Mouse (Mus musculus) skeletal muscle tissue, adult 2 months (tissue): ENCODE measurements around the gene Trcg1.
"Not testable (repeated sequence)": the region's sequence is repeated elsewhere in the genome, so short reads cannot be mapped to it uniquely, and the experiment has no call there.

Experiments
- DNase-seq: peaks from one replicate; pipeline ENCODE4 v3.0.0-alpha.2; 2012; ENCODE audit warnings: low read depth, low spot score

Trcg1 gene

DNA sequence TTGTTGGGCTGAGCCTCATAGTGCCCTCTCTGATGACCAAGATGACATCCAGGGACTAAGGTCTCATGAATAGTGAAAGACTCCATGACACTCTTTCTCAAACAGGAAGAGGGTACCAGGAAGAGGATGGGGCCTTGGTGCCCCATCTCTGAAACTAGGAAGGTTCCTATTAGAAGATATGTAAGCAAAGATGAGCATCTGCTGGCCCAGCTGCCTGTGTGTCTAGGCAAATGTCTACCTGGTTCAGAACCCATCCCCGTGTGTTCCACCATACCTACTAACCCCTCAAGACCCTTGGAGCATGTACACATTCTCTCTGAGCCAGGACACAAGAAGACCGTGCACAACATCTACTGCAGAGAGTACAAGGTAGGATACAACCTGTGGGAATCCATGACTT is at the start of gene Trcg1:
Gene Trcg1 (plus strand): TSS at position 301 of the 400 bp plus-strand sequence.
- DNase-seq: no peak

DNA sequence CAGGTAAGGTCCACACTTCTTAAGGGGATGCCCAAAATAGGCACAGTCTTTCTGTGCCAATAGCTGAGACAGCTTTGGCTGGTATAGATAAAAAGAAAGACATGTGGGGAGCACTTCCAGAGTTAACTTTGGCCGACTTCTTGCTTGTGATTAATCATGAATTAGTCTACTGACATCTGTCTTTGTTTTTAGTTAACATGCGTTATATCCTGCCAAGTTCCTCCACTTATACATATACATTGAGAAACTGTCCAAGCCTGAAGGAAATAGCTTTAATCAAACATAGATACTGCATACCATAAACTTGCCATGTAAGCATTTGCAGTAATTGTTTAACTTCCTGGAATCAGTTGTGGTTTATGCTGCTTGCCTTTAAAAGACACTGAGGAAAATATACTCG is 39.6 kb upstream of the Trcg1 start:
- no peak for DNase-seq

DNA sequence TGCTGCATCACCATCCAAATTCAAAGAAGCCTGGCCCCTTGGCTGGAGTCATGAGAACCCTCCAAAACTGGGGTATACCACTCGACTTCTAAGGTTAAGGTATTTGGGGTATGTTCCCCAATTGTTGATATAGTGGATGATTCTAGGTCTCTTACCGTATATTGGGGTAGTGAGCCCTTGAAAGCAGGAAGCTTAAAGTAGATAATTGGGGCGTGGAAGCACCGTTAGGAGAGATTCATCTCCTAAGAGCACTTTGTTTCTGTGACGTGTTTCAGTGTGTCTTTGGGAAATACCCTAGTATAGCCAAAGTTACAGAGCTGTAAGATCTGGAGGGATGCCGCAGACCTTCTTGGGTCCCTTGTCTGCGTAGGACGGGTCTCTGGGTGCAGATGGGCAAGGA is 38.9 kb upstream of the Trcg1 start:
- no peak for DNase-seq

DNA sequence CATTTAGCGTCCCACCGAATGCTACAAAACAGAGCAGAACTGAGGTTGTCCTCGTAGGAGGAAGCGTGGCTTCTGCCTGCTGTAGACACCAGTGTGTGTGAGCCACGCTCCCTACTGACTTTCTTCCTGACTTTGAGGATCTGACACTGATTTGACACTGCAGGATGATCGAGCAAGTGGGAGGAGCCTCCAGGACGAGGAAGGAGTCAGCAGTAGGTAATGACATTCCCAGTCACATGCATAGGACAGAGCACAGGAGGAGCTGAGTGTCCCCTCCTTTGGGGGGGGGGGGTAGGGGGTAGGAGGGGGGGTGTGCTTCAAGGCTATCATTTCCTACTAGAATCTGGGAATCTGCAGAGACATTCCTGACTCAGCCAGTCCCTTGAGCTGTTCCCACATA is 33.4 kb upstream of the Trcg1 start:
- no peak for DNase-seq

DNA sequence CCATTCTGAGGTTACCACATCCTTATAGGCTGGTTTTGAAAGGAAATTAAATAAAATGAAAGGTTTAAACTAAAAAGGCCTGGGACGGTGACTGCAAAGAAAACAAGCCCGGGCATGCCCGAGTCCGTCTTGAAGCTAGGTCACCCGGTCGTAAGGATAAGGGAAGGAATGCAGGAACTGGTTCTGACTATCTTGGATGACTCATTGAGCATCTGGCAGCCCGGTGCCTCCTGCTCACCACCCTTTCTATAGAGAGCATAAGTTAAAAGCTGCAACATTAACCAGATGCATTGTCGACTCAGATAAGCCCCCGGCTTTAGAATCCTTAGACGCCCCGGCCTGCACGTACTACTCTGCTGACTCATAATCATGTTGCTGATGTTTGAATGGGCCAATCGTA is 32.8 kb upstream of the Trcg1 start:
- DNase-seq: not testable (repeated sequence)

DNA sequence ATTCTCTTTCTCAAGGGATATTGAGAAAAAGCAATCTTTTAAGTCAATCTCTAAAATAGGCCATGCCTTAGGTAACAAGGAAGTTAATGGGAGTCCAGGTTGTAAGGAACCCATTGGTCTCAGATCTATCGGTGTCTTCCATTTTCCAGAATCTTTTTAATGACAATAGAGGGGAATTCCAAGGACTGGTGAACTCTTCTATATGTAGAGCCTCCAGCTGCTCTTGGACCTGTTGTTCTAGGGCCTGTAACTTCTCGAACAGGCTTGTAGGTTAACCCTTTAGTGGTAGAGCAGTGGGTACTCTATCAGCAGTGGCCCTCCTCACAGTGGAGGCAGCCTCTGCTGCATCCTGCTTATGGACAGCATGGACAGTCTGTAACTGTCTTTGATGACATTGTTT is 29.5 kb upstream of the Trcg1 start:
- no peak for DNase-seq

DNA sequence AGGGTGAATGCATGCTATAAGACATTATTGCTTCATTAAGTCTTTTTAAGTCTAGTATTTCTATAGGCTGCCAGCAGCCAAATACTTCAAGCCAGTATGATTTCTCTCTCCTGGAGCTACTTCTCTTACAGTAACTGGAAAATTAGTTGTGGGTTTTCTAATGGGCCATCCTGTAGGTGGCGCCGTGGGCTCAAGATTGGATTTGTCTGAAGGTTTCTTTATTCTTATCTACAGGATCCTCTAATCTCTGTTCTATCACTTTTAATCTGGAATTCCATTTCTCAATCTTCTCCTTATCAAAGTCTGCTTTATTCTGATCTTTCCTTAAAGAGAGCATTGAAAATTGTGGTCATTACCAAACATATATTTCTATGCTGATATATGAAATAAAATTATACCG is 27.0 kb upstream of the Trcg1 start:
- DNase-seq: no peak

DNA sequence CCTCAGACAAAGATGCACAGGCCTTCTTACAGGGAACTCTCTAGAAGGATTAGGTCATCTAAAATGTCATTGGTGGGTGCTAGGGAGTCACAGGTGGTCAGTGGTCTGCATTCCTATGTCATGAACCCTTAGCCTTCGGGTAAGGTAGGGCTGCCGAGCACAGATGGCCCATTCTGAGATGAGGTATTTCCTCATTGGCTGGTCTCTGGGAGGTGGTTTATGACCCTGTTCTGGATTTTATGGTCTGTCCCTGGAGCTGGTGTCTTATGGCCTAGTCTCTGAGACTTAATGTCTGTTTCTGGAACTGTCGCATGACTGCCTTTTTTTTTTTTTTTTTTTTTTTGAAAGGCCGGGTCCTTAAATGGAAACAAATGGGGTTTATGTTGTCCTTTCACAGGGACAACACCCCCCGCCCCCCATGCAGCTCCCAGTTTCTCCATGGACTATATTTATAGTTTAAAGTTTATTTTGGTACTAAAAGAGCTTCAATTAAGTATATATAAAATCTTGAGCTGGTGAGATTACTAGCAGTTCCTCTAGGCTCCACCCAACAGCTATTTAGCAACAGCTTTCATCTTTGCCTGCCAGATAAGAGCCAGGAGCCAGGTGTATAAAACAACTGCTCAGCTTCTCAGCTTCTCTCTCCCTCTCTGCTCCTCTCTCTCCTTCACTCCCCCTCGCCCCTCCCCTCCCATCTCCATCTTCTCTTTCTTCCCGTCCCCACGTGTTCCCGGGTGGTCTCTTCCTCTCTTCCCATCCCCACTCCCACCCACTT is 23.7 kb upstream of the Trcg1 start:
- no peak for DNase-seq

DNA sequence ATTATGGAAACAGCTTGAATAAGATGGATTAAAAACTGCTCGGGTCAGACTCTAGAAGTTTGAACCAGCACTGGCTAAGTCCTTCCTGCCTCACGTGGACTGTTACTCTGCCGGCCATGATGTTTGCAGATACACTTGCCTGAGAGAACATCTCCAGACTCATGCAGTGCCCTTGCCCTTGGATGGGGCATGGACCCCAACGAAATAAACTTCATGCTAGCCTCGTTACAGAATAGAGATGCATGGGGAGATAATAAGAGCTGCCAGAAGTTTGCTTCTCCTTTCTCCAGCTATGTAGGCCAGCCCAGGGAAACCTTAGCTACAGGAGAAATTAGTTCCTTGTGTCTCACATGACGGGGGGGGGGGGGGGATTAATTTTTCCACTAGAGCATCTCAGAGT is 21.9 kb upstream of the Trcg1 start:
- no peak for DNase-seq

DNA sequence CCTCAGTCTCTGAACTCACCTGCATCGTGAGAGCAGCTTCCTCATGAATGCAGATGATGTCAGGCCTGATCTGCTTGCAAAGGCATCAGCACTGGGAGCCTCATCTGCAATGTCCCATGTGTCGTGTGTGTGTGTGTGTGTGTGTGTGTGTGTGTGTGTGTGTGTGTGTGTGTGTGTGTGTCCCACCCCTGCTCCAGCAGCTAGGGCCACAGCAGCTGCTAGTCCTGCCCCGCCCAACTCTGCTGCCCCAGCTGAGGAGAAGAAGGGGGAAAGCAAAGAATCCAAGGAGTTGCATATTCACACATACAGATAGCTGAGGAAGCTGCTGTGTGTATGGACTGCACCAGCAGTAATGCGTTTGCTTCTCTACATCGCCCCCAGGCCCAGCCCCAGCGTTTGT is 19.1 kb upstream of the Trcg1 start:
- DNase-seq: no peak

DNA sequence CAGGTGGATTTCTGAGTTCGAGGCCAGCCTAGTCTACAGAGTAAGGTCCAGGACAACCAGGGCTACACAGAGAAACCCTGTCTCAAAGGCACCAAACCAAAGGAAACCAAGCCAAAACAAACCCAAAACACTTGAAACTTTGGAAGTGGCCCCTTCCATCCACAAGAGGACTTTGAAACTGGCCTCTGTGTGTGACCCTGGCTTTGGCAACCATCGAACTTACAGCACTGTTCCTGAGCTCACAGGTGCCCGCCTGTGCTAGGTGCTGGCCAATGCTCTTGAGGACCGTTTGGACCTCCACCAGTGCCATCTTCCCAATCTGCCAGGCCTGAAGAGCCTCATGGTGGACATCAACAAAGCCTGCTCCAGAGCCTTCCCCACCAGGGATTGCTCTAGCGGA is 17.6 kb upstream of the Trcg1 start:
- no peak for DNase-seq

DNA sequence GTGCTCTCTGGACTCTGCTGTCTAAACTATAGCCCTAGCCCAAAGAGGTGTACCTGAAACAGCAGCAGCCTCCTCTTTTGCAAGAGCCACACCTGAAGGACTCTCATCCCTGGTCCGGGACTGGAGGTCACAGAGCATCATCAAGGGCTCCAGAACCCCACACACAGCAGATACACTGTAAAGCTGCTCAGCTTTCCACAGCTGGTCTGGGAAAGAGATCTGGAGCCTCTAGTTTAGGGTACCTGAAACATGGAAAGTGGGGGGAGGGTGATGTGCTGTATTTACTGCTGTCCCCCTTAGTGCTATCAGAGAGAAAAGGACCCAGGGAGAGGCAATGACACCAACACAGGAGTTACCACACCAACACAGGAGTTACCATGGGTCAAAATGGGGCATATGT is 16.8 kb upstream of the Trcg1 start:
- no peak for DNase-seq

DNA sequence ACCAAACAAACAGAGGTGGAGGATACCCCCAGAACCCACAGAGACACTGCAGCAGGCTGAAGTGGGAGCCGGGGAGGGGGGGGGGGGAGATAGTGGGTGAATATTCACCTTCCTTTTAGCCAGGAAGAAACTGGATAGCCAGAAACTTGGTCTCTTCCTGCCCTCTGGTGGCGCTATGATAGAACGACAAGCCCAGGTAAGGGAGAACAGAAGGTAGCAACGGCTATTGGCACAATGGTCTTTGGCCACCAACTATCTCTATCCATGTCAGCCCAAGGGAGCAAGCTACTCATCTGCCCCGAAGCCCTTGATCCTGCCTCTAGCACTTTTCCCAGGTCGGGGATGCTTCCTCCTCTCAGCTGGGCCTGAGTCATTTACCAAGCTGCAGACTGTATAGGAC is 16.0 kb upstream of the Trcg1 start:
- no peak for DNase-seq

DNA sequence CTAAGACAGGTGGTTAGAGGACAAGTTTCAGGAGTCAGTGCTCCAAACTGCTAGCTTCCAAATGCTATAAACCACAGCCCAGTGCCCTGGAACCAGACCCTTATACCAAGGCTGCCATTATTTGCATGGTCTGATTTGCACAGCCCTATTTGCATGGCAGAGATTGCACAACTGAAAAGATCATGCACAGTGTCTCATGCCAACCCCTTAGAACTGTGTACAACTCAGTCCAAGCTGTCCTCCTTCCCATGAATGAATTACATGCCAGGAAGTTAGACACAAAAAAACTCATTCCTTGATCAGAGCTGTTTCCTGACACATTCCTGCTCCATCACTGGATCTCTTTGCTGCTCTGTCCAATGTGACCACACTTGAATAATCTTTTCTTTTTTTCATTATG is 13.0 kb upstream of the Trcg1 start:
- DNase-seq: no peak

DNA sequence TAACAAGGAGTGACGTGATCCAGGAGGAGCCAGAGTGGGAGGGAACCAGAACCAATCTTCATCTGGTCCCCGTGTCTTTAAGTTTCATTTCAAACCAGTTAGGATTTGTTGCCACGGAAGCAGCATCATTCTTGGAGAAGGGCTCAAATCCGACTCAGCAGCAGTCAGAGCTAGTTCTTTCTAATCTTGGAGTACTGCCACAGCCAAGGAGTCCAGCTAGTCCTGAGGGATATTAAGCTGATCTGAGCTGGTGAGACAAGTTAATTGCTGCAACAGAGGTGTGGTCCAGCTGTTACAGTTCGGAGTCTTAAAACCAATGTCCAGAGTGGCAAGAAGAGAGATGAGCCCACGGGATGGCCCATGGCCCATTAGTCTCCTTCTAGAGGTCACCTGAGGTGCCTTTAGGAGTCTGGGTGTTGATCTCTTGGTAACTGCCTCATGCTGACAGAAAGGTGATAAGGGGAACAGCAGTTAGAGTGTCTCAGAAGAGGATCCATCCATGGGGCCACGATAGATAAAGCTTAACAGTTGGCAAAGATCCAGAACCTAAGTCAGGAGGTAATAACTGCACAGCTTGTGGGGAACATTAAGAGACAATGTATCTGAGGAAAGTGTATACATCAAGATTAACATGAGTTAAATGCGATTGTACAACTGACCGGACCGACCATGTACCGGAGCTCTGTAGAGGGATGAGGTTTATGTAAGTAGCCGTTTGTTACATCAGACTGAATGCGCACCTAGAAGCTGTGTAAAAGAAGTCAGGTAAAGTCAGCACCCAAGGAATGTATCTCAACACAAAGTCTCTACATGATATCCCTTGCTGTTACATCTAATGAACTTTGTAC is 10.4 kb upstream of the Trcg1 start:
- no peak for DNase-seq

DNA sequence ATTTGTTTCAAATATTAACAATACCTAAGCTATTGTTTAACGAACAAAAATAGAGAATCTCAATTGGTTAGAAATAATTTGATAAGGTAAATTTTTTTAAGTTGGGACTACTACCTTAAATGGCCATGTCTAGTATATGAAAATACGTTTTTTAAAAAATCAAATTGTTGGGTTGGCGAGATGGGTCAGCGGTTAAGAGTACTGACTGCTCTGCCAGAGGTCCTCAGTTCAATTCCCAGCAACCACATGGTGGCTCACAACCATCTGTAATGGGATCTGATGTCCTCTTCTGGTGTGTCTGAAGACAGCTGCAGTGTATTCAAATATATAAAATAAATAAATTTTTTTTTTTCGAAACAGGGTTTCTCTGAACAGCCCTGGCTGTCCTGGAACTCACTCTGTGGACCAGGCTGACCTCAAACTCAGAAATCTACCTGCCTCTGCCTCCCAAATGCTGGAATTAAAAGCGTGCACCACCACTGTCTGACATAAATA is 9.7 kb upstream of the Trcg1 start:
- DNase-seq: not testable (repeated sequence)

DNA sequence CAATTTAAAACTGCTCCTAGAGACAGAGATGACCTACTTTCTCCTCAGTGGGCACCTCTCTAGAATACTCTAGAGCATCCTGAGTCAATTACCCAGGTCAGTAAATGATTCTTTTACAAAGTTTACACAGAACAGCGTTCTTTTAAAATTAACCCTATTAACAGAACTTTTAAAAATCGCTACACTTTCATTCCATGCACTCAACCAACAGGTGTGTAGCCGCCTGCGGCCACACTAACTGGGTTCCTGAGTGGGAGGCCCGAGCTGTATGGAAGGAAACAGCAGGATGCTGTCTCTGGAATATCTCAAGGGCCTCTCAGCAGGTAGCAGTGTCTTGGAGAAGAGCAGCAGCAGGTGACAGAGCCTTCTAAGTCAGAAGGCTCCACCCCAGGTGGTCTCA is 9.2 kb upstream of the Trcg1 start:
- DNase-seq: no peak

DNA sequence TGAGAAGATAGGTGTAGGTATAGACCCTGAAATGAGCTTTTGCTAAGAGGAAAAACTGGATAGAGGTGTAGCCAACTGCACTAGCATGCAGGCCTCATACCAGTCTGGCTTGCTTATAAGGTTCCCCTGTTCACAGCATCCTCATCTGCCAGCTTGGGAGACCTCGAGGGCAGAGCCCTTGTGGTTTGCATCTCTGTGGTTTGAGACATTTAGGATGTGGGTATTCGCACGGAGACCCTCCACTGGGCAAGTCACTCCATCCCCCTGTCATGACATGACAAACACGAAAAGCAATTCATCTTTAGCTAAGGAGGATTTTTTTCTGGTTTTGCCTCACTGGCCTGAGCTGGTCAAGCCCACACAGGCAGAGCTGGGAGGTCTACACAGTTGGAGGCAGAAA is 8.2 kb upstream of the Trcg1 start:
- no peak for DNase-seq

DNA sequence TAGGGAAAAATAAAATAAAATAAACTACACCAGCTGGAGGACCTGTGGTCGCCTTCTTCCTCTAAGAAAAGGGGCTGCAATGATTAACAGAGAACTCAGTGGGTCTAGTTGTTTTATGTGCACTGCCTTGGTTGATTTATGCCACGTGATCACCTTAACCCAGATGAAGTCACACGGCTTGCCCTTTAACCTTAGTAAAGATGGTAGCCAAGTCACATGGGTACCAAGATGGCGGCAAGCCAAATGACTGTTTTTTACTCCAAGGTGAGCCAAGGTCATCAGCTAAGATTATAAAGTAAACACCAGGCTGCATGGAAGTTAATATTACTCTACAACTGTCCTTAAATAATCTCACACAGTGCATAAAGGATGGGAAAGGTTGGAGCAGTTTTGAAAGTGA is 6.6 kb upstream of the Trcg1 start:
- no peak for DNase-seq

DNA sequence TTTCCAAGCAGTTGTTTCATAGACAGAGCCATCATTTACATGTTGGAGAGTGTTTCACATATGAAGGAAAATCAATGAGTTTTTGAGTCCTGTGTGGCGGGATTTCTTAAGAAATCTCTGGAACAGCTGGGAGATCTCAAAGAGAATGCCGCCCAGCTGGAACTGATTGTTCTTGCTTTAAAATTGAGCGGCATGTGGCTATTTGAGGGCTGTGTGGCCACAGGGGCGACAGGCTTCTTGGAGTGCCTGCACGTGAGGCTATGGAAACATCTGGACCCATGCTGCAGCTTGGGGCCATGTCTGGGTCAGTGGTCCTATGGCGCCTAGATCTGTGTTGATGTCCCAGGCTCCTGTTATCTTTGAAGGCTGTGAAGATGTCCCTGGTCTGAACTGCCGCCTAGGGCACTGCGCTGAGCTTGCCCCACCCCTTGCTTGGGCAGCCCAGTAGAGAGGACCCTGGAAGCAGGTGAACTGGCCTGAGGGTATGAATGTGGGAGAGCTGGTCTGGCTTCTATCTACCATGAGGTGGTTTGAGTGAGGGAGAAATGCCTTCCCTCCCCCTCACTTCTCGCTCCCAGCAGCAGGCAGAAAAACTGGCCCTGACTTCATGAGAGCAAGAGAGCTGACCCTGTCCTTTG is 6.1 kb upstream of the Trcg1 start:
- DNase-seq: no peak

DNA sequence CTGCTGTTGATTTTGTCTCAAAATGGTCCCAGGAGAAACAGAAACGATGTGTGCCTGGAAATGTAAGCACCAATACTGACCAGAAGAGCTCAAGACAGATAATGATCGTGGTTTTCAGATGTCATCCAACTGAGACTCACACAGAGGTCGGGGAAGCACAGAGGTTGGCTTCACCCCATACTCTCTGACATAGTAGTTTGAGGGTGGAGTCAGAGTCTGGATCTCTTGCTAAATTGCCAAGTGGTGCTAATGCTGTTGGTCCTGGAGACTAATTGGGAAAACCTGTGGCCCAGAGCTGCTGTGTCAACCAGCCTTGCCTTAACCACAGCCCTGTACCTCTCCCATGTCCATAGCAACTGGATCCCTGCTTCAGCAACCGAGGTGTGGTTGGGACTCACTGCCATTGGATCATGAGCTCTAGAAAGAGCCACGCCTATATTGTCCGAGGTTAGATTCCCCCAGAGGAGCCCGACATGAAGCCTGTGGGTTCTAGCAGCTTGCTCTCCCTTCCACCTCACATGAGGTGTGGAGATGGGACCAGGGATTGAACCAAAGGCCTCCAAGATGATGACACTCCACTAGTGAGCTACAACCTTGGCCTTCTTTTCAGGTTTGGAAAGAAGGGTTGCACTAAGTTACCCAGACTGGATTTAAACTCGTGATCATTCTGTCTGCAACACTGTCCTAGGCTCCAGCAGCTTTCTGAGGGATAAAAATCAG is 4.7 kb upstream of the Trcg1 start:
- DNase-seq: no peak
